Mouse (Mus musculus): ENCODE results near the gene Dscam. TPM values are rescaled to one million over a fixed set of nuclear protein-coding genes. Genes with fewer than 3 reads are reported as not detected.

Gene Dscam
- polyA plus RNA-seq, 1 experiment = 0.13 TPM

DNA sequence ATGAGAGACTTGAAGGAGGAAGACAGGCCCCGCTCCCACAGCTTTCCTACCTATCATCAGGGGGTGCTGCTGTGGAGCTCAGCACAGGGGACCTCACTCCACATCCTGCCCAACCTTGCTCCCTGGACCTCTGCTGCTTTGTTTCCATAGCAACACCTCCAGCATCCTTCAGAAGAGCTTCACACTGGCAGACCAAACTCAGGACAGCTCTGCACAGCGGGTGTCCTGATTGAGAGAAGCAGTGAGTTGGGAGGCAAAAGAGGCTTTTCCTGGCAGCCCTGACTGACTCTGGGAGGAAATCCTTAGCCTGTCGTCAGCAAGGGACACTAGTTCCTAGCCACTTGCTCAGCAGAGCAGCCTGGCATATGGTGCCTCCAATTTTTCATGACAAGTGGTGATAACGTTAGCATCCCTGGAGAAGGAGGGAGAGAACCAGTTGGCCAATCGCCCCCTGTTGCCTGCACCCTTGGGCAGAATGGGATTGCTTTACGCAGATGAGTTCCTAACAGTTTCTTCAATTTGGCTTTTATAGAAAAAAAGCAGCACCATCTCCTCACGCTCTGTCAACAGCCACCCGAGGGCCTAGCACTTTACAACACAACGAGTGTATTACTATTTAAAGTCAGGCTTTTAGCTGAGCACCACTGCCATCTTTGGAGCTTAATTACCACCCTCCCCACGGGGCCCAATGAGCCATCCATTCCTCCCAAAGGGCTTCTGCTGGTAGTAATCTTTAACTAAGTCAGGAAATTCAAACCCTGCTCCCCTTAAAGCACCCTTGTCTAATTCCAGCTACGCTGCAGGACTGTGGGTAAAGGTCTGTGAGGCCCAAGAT is 224.9 kb downstream of the Dscam start:
- no peaks in the 10 kb centered on the region for H3K9me3 ChIP-seq (replicated peaks; ENCODE audit: control insufficient read depth, insufficient read depth, low read length, poor library complexity, severe bottlenecking)
- TF ChIP-seq EP300 (IDR thresholded peaks at IDR 0.05; ENCODE audit: insufficient read depth, low read depth, low read length) = no peak
- no peak for TF ChIP-seq POLR2A (IDR thresholded peaks at IDR 0.05; ENCODE audit: insufficient read depth, low read length)
- no peak for TF ChIP-seq CTCF (IDR thresholded peaks at IDR 0.05; ENCODE audit: low read depth, low read length)
- H3K27me3 ChIP-seq (ENCODE audit: control insufficient read depth, insufficient read depth, low read length, poor library complexity, severe bottlenecking) = no peaks in the 10 kb centered on the region
- H3K9ac ChIP-seq (ENCODE audit: low read depth, poor library complexity, severe bottlenecking) = no peak overlapping the region
- no peaks in the 10 kb centered on the region for H3K36me3 ChIP-seq (ENCODE audit: control insufficient read depth, insufficient read depth, low read length, poor library complexity, severe bottlenecking)
- no peak overlapping the region for H3K4me3 ChIP-seq (ENCODE audit: low read depth, low read length)
- H3K4me1 ChIP-seq (ENCODE audit: control insufficient read depth, insufficient read depth, low read length) = peaks cover 1% of the 10 kb centered on the region
- no peak overlapping the region for H3K27ac ChIP-seq (ENCODE audit: insufficient read depth, low read length)

DNA sequence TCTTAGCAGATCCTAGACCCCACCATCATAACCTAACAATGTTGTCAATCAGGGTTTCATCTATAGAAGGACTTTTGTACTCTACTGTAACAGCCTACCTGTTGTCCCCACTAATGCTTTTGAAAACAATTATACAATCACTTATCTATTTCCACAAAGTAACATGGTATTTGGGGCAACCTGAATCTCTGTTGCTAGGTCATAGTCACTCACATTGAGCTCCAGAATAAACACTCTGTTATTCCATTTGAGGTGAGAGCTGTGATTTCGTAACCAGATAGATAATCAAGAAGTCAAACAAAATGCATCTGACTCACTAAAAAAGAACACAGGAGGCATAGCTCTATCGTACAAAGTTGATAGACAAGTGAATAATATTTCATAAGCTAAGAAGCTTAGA is 226.9 kb downstream of the Dscam start:
- Histone ChIP-seq H3K4me3 (ENCODE audit: low read depth, low read length) (no peak overlapping the region), H3K27ac (ENCODE audit: insufficient read depth, low read length) (no peak overlapping the region), H3K27me3 (ENCODE audit: control insufficient read depth, insufficient read depth, low read length, poor library complexity, severe bottlenecking) (no peaks in the 10 kb centered on the region; the same call in 1 of the 2 replicates), H3K36me3 (ENCODE audit: control insufficient read depth, insufficient read depth, low read length, poor library complexity, severe bottlenecking) (no peaks in the 10 kb centered on the region), H3K9me3 (replicated peaks; ENCODE audit: control insufficient read depth, insufficient read depth, low read length, poor library complexity, severe bottlenecking) (no peaks in the 10 kb centered on the region), H3K4me1 (ENCODE audit: control insufficient read depth, insufficient read depth, low read length) (peaks cover 1% of the 10 kb centered on the region), H3K9ac (ENCODE audit: low read depth, poor library complexity, severe bottlenecking) (no peak overlapping the region)
- TF ChIP-seq POLR2A (IDR thresholded peaks at IDR 0.05; ENCODE audit: insufficient read depth, low read length) (no peak), EP300 (IDR thresholded peaks at IDR 0.05; ENCODE audit: insufficient read depth, low read depth, low read length) (no peak), CTCF (IDR thresholded peaks at IDR 0.05; ENCODE audit: low read depth, low read length) (no peak)

DNA sequence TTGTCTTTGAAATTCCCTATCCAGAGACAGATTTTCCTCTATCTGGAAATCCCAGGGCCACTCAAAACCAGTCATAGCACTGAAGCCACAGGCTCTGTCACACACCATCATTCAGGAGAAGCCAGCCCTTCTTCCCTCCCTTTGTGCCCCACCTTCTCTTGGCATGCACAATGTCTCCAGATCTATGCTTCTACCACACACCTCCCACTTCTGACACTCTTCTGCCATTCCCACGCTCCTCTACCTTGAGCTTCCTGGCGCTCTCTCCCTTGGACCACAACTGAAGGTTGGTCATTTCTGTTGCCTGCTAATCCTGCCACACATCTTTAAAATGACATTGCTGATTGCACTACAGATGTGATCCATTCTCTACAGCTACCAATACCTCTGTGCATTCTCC is 235.8 kb downstream of the Dscam start:
- H3K9ac ChIP-seq (ENCODE audit: low read depth, poor library complexity, severe bottlenecking) = no peak overlapping the region
- H3K36me3 ChIP-seq (ENCODE audit: control insufficient read depth, insufficient read depth, low read length, poor library complexity, severe bottlenecking) = no peaks in the 10 kb centered on the region
- H3K27me3 ChIP-seq (ENCODE audit: control insufficient read depth, insufficient read depth, low read length, poor library complexity, severe bottlenecking) = no peaks in the 10 kb centered on the region; the same call in 1 of the 2 replicates
- no peak overlapping the region for H3K4me3 ChIP-seq (ENCODE audit: low read depth, low read length)
- H3K4me1 ChIP-seq (ENCODE audit: control insufficient read depth, insufficient read depth, low read length) = no peaks in the 10 kb centered on the region
- TF ChIP-seq CTCF (IDR thresholded peaks at IDR 0.05; ENCODE audit: low read depth, low read length) = no peak
- H3K9me3 ChIP-seq (replicated peaks; ENCODE audit: control insufficient read depth, insufficient read depth, low read length, poor library complexity, severe bottlenecking) = no peaks in the 10 kb centered on the region
- H3K27ac ChIP-seq (ENCODE audit: insufficient read depth, low read length) = no peak overlapping the region

DNA sequence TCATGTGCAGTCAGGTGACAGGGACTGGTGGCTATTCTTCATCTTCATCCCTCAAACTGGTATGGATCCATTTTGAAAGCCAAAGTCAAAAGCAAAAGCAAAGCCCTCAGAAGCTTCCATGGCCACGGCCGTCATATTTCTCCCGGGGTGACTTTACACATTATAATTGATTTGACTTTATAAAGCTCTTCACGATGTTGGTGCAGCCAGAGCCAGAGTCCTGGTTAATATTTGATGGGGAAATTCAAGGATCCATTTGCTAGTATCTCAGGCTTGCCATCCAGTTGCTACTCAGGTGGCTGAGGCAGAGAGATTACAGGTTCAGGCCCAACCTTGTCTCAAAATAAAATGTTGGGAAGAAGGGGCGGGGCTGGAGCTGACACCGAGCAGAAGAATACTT is 238.3 kb downstream of the Dscam start:
- H3K9me3 ChIP-seq (replicated peaks; ENCODE audit: control insufficient read depth, insufficient read depth, low read length, poor library complexity, severe bottlenecking) = no peaks in the 10 kb centered on the region
- H3K4me1 ChIP-seq (ENCODE audit: control insufficient read depth, insufficient read depth, low read length) = no peaks in the 10 kb centered on the region
- TF ChIP-seq CTCF (IDR thresholded peaks at IDR 0.05; ENCODE audit: low read depth, low read length) (no peak), EP300 (IDR thresholded peaks at IDR 0.05; ENCODE audit: insufficient read depth, low read depth, low read length) (no peak), POLR2A (IDR thresholded peaks at IDR 0.05; ENCODE audit: insufficient read depth, low read length) (no peak)
- no peaks in the 10 kb centered on the region for H3K36me3 ChIP-seq (ENCODE audit: control insufficient read depth, insufficient read depth, low read length, poor library complexity, severe bottlenecking)
- H3K27ac ChIP-seq (ENCODE audit: insufficient read depth, low read length) = no peak overlapping the region
- H3K27me3 ChIP-seq (ENCODE audit: control insufficient read depth, insufficient read depth, low read length, poor library complexity, severe bottlenecking) = no peaks in the 10 kb centered on the region
- no peak overlapping the region for H3K9ac ChIP-seq (ENCODE audit: low read depth, poor library complexity, severe bottlenecking)
- no peak overlapping the region for H3K4me3 ChIP-seq (ENCODE audit: low read depth, low read length)

DNA sequence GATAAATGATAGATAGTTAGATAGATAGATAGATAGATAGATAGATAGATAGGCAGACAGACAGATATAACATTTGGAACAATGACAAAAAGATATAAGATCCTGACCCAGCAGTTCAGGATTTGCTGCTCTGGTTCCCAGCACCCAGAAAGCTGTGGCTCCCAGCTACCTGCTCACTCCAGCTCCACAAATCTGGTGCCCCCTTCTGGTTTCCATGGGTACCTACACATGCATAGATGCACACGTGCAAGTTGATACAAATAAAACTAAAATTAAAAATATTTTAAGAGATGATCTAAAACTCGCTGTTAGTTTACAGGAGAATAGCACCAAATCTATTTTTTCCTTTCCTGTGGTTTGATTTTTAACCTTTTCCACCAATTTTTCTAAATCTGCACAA is 238.8 kb downstream of the Dscam start:
- H3K9me3 ChIP-seq (replicated peaks; ENCODE audit: control insufficient read depth, insufficient read depth, low read length, poor library complexity, severe bottlenecking) = no peaks in the 10 kb centered on the region
- no peak overlapping the region for H3K9ac ChIP-seq (ENCODE audit: low read depth, poor library complexity, severe bottlenecking)
- H3K4me1 ChIP-seq (ENCODE audit: control insufficient read depth, insufficient read depth, low read length) = no peaks in the 10 kb centered on the region
- H3K27ac ChIP-seq (ENCODE audit: insufficient read depth, low read length) = no peak overlapping the region
- no peaks in the 10 kb centered on the region for H3K27me3 ChIP-seq (ENCODE audit: control insufficient read depth, insufficient read depth, low read length, poor library complexity, severe bottlenecking)
- no peaks in the 10 kb centered on the region for H3K36me3 ChIP-seq (ENCODE audit: control insufficient read depth, insufficient read depth, low read length, poor library complexity, severe bottlenecking)
- no peak overlapping the region for H3K4me3 ChIP-seq (ENCODE audit: low read depth, low read length)
- TF ChIP-seq POLR2A (IDR thresholded peaks at IDR 0.05; ENCODE audit: insufficient read depth, low read length) = no peak
- no peak for TF ChIP-seq EP300 (IDR thresholded peaks at IDR 0.05; ENCODE audit: insufficient read depth, low read depth, low read length)
- peak; percentile 14 for TF ChIP-seq CTCF (IDR thresholded peaks at IDR 0.05; ENCODE audit: low read depth, low read length)

DNA sequence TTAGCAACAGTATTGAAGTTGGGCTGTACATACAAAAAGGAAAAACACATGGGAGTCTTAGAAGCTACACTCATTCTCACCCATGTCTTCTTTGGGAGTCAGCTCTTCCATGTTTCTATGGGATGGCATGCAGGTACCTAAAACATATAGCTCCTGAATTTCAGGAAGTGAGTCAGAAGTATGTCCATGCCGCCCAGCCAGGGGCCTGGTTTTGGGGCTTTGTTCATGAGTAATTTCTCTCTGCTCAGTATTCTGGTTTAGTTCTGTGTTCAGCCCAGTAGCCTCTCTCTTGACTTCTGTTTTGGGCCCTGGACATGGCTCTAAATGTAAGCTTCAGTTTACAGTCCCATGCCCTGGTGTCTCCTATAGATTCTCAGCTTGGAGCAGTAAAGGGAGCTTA is 242.5 kb downstream of the Dscam start:
- no peaks in the 10 kb centered on the region for H3K9me3 ChIP-seq (replicated peaks; ENCODE audit: control insufficient read depth, insufficient read depth, low read length, poor library complexity, severe bottlenecking)
- H3K4me1 ChIP-seq (ENCODE audit: control insufficient read depth, insufficient read depth, low read length) = no peaks in the 10 kb centered on the region
- H3K4me3 ChIP-seq (ENCODE audit: low read depth, low read length) = no peak overlapping the region
- H3K9ac ChIP-seq (ENCODE audit: low read depth, poor library complexity, severe bottlenecking) = no peak overlapping the region
- H3K27ac ChIP-seq (ENCODE audit: insufficient read depth, low read length) = no peak overlapping the region
- TF ChIP-seq CTCF (IDR thresholded peaks at IDR 0.05; ENCODE audit: low read depth, low read length) = no peak
- no peak for TF ChIP-seq POLR2A (IDR thresholded peaks at IDR 0.05; ENCODE audit: insufficient read depth, low read length)
- TF ChIP-seq EP300 (IDR thresholded peaks at IDR 0.05; ENCODE audit: insufficient read depth, low read depth, low read length) = no peak
- no peaks in the 10 kb centered on the region for H3K27me3 ChIP-seq (ENCODE audit: control insufficient read depth, insufficient read depth, low read length, poor library complexity, severe bottlenecking)
- H3K36me3 ChIP-seq (ENCODE audit: control insufficient read depth, insufficient read depth, low read length, poor library complexity, severe bottlenecking) = no peaks in the 10 kb centered on the region
